Mouse (Mus musculus): Measurements from ENCODE around the gene Cadm2.

GRCm38 (mm10) chr16:67124811-67125210 is 495.9 kb downstream of the Cadm2 start:
- TF ChIP-seq GATA1 (IDR thresholded peaks at IDR 0.05; ENCODE audit: low read length) (no peak), TAL1 (IDR thresholded peaks at IDR 0.05; ENCODE audit: low read length) (no peak)
